Mouse (Mus musculus) hindlimb bud, embryonic 11.5 days (tissue): ENCODE measurements around the gene Brix1.

Experiments used
- DNase-seq: peaks from one replicate; pipeline ENCODE4 v3.0.0-alpha.2; 2012; ENCODE audit warnings: low read depth, low spot score; ENCODE audit errors: extremely low spot score

The Brix1 gene

GRCm38 (mm10) chr15:10460986-10461385, 24.8 kb downstream of the Brix1 start:
- DNase-seq, result no peak

- no peak for DNase-seq
These were observed 38.6 kb downstream of the Brix1 start for GRCm38 (mm10) chr15:10447102-10447501.

- no peak for DNase-seq
These were observed 43.5 kb downstream of the Brix1 start for GRCm38 (mm10) chr15:10442275-10442674.

GRCm38 (mm10) chr15:10441493-10441892, 44.3 kb downstream of the Brix1 start:
- DNase-seq, result no peak

DNA sequence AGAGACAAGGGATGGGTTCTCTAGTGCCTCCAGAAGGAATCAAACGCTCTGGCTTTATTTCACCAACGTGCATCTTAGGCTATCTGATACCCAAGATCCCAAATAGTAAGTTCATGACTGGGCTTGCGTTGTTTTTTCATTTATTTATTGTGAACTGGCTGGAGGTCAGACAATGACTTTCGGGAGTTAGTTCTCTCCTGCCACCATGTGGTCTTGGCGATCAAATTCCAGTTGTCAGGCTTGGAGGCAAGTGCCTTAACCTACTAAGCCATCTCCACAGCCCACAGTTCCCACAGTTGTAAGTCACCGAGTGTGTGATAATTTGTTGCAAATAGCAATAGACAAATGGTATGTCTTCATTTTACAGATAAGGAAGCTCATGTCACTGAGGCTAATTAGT, 45.8 kb downstream of the Brix1 start:
- no peak for DNase-seq

- DNase-seq, result no peak
These were observed 48.9 kb downstream of the Brix1 start for GRCm38 (mm10) chr15:10436893-10437292.

GRCm38 (mm10) chr15:10426545-10427266, 59.0 kb downstream of the Brix1 start:
- DNase-seq, result no peak

DNA sequence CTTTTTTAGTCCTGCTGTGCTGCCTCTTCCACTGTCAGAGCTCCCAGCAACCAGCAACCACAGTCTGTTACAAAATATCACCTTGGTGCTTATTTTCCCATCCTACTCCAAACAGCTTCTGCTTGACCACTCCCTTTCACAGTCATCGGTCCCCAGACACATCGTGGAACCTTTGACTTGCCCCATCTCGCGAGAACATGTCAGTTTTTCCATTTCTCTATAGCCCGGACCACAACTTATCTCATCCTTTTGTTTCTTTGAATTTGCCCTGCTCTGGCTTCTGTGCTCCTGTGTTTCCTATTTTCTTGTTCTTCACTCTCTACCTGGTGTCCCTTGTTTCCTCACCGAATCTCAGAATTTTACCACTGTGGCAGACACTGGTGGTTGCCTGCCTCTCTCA, 59.6 kb downstream of the Brix1 start:
- no peak for DNase-seq
